Mouse (Mus musculus): ENCODE data around the gene Map3k20. TPM values are rescaled to one million over a fixed set of nuclear protein-coding genes. Genes with fewer than 3 reads are reported as not detected.

The Map3k20 gene
- total RNA-seq, 2 experiments from 2014 or later, result 35.9 to 57.4 TPM

DNA sequence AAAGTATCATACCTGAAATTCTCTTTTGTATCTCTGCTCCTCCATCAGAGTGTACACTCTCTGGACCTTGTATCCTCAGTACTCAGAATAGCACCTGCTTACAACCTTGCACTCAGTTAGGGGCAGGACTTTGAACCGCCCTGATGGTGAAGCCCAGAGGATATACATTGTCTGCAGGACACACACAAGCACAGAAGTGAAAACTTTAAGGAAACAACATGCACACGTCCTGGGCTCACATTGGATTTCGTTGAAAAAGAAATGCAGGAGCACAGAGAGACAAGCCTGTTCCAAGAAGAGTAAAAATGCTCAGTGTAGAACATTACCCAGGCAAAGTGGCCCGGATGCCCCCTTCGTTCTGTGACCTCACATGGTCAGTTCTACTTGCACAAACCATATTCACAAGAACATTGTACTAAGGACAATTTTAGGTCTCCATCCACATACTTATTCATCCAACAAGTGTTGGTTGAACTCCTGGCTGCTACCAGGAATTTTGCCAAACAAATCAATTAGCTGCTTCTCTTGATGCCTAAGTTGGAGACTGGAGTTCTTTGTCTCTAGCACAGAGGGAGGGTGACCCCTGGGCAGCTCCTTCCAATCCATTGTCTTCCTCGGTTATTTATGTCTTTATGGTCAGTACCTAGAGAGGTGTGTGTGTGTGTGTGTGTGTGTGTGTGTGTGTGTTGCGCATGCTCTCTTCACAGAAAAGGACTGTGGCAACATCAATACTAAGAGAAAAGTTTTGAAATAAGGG is 189.3 kb downstream of the Map3k20 start:
- no peak for ATAC-seq (replicated peaks; ENCODE audit: low FRiP score, poor library complexity, severe bottlenecking)

DNA sequence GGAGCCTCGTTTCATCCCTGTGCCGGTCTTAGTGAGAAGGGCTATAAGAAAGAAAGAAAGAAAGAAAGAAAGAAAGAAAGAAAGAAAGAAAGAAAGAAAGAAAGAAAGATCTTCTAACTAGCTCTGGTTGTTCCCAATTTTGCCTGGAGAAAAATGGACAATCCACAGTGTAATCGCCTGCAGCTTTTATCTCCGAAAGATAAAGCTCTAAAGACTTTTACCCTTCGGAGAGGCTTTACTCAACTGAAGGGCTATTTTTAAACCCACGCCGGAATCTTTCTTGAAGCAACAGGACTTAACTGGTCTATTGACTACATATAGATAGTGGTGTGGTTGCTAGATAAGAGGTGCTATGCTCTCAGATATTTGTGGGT is 190.0 kb downstream of the Map3k20 start:
- ATAC-seq (replicated peaks; ENCODE audit: low FRiP score, poor library complexity, severe bottlenecking), result peak; percentile 26

DNA sequence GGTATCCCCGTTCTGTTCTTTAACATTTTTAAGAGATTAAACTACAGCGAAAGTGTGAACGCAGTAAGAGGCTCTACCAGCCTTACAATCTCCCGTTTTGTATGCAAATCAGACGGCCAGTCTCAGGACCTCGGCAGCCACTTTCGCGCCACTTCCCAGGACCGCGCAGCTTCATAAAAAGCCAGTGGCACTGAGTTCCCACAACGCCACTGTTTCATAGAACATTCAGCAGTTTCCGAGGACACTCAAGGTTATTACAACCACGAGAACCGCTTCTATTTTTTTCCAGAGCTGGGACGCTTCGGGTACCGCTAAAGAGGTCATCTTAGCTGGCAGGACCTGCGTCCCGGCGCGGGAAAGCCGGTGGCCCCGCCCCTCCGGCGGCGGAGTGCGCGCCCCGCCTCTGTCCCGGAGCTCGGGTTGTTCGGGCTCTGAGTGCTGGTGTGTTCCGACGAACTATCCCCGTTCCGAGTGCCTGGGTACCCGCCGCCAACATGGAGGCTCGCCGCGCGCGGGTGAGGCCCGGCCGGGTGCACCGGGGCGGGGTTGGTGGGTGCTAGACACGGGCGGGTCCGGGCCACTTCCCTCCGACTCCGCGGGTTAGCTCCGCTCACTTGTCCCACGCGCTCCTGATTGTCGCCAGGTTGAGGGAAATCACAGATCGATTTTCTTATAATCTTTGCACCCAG is 190.5 kb downstream of the Map3k20 start, which contains the start of gene Cdca7:
Gene Cdca7 (plus strand): TSS at position 363 of the 689 bp plus-strand sequence.
- ATAC-seq (replicated peaks; ENCODE audit: low FRiP score, poor library complexity, severe bottlenecking), result peak; percentile 82

DNA sequence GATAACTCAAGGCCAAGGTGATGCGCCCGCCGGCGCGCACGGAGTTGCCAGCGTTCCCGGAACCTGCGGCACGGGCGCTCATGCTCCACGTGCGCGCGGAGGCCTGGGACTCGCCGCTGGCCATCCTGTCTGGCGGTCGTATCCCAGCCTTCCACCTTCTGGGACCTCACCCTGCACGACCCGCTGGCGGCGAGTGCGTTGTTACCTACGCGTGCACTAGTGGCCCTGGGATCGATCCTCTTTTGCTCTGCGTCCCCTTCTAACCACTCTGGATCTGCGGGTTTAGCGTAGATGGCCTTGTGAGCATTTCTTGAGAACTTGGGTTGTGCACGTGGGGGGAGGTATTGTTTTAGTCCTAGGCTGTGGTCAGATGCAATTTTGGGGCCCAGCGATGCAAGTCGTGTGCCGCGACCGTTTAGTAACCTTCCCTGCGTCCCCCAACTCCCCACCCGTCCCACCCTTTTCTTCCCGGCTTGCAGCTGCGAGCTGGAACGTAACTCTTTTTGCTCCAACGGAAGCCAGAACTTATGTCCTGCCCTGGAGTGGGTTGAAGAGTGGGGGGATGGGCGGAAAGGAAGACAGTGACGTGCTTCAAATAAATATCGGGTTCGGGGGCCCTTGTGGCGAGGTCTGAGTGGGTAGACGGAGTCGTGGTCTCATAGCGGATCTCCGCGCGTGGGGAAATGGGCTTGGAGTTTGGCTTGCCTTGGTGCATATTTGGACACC is 191.2 kb downstream of the Map3k20 start:
- no peak for ATAC-seq (replicated peaks; ENCODE audit: low FRiP score, poor library complexity, severe bottlenecking)

DNA sequence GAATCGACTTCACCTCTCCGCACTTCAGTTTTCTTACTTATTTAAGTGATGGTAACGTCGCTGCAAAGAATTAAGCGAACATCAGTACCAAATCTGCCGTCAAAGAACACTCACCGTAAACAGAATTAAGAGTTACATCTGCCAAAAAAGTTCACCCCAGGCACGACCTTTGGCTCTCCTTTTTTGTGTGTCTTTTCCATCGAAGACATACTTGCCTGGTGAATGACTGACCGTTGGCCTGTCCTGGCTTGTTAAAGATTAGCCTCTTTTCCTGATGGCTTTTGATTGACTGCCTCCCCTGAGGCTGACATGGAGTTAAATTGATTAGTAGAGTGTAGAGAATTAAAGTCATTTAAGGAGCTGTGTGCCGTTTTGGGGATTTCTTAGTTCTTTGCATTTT is 191.8 kb downstream of the Map3k20 start:
- no peak for ATAC-seq (replicated peaks; ENCODE audit: low FRiP score, poor library complexity, severe bottlenecking)

DNA sequence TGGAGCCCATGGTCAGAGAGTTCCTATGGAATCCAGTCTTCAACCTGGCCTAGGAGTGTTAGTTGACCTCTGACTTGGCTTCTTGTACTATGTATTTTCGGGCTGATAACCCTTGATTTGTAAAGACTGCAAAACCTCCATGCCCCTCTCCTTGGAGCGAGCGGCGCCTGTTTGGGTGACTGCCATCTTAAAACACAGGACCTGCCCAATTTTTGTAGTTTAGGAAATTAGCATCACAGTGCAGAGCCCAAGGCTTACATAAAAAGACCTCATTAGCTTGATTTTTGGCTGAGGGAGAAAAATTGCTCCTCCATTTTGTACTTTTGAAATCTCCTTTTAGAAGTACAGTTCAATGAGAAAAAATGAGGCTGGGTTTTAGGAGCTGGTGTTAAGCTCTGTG is 192.7 kb downstream of the Map3k20 start:
- no peak for ATAC-seq (replicated peaks; ENCODE audit: low FRiP score, poor library complexity, severe bottlenecking)

DNA sequence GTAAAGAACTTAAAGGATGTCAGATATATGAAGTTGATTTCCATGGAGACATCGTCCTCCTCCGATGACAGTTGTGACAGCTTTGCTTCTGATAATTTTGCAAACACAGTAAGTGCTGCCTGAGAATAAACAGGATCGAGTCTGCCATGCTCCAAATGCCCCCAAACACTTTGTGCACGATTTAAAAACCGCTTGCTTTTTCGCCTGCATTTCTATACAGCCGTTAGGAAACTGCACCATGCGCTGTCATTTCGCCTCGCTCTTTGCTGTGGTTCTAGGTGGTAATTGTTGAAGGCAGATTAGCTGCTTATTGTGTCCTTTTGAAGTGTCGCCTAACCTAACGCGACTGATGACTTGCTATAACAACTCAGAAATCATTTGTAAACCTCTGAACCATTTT is 193.5 kb downstream of the Map3k20 start:
- ATAC-seq (replicated peaks; ENCODE audit: low FRiP score, poor library complexity, severe bottlenecking), result no peak

DNA sequence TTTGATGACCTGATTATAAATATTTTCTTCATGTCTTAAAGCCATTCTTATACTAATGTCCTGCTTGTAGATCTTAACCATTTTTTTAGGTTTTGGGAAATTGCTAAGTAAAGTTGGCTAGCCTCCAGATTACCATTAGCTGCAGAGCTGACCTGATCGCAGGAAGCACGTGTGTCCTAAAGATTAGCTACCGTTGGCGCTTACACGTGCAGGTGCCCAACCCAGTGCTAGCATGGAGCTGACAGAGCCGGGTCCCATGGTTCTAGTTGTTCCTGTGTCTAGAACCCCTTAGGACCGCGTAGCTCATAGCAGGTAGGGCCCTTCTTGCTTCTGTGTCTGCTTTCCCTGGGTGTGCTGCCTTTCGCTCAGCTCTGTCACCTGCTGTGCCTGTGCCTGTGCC is 194.4 kb downstream of the Map3k20 start:
- ATAC-seq (replicated peaks; ENCODE audit: low FRiP score, poor library complexity, severe bottlenecking), result 0 out of 2 replicates have a peak, but pooled peaks have one; percentile 36

DNA sequence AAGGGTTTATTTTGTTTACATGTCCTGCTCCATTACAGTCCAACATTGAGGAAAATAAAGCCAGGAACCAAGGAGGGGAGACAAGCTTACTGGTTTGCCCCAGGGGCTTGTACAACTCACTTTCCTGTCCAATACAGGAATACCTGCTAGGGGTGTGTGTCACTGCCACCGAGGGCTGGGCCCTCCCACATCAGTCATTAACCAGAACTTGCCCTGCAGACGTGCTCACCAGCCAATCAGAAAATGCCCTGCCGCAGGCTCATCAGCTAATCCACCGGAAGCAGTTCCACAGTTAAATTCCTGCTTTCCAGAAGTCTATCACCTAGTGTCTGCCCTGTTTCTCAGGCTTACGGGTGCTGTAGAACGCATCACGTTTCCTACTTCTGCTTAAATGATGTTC is 206.2 kb downstream of the Map3k20 start:
- ATAC-seq (replicated peaks; ENCODE audit: low FRiP score, poor library complexity, severe bottlenecking), result no peak

Other genes starting within 250 kb of the Map3k20 start
- 23.1 and 27.7 TPM in 2 replicates for gene Cdca7, start 190.5 kb downstream of the Map3k20 start, total RNA-seq (2015; ENCODE audit: low replicate concordance)
- gene Cdca7, start 190.5 kb downstream of the Map3k20 start, total RNA-seq (2017; ENCODE audit: low replicate concordance), result 26.1 and 31.8 TPM in 2 replicates